Mouse (Mus musculus): ENCODE data around the gene Dcaf1. TPM values are rescaled to one million over a fixed set of nuclear protein-coding genes. Genes with fewer than 3 reads are reported as not detected.

The Dcaf1 gene
- total and polyA plus RNA-seq, 3 experiments, result 9.8 to 27.9 (median 27.3) TPM

DNA sequence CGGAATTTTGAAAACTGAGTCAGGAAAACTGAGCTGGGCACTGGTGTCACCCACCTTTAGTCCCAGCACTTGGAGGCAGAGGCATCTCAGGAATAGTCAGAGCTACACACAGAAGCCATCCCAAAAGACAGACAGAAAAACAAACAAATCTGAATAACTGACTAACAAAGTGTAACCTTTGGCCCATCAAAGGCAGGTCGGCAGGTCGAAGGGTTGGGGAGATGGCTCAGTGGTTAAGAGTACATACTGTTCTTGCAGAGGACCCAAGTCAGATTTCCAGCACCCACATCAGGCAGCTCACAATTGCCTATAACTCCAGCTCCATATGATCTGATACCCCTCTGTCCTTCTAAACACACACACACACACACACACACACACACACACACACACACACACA is 36.5 kb upstream of the Dcaf1 start:
- DNase-seq, result no peak
- H3K79me2 ChIP-seq (replicated peaks; ENCODE audit: control insufficient read depth, insufficient read depth, low read length), result peaks cover 7% of the 10 kb centered on the region
- intact Hi-C loops (cut with DNase I), result no loop called here
- H3K36me3 ChIP-seq (ENCODE audit: control insufficient read depth, insufficient read depth, low read length), result no peaks in the 10 kb centered on the region
- TF ChIP-seq EP300 (IDR thresholded peaks at IDR 0.05; ENCODE audit: insufficient read depth, low read depth, low read length) (no peak), CTCF (IDR thresholded peaks at IDR 0.05) (no peak), POLR2A (IDR thresholded peaks at IDR 0.05; ENCODE audit: insufficient read depth, low read depth, low read length) (no peak)
- no peak overlapping the region for H3K9ac ChIP-seq (ENCODE audit: low read depth, low read length)
- no peak overlapping the region for H3K4me3 ChIP-seq
- no peaks in the 10 kb centered on the region for H3K27me3 ChIP-seq (ENCODE audit: control insufficient read depth, insufficient read depth, low read length)
- WGBS, result 79% methylated on average over 3 of the region's 3 CpGs
- no peak overlapping the region for H3K27ac ChIP-seq
- peaks cover 7% of the 10 kb centered on the region for H3K4me1 ChIP-seq (ENCODE audit: control insufficient read depth, insufficient read depth, low read length)

DNA sequence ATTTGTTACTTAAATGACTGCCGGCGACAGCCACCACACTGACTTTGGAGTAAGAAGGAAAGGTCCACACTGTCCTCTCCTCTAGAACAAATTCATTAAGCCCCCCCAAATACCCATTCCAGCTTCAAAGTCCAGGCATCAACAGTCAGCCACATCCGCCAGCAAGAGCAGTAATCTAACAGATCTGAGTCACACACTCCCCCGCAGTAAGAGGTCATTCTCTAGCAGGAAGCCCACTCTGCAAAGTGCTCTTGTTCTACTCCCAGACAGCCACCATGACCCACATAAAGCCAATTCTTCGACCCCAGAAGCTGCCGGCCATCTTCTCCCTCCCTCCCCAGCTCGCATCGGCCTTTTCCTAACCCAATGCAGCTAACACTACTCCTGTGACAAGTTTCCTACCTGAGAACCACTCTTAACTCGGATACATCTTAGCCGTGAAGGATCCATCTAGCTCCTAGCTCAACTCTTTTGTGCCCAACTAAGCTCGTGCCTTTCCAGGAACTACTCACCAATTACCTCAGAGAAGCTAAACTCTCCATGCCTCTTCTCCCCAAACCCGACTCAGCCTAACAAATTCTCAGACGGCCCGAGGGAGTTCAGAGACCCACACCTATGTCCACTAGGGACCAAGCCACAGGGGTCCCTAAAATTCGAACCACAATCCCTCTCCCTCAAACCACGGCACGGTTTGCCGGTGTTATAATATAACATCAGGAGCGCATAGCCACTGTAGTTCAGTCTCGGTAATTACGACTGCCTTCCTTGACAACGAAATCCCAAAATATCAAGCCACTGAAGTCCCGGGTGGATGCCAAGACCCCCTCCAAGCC is 33.5 kb upstream of the Dcaf1 start:
- whole genome bisulfite sequencing, result 4% methylated on average over 23 of the region's 23 CpGs
- peak overlapping the region; percentile 98 for H3K9ac ChIP-seq (ENCODE audit: low read depth, low read length)
- H3K27me3 ChIP-seq (ENCODE audit: control insufficient read depth, insufficient read depth, low read length), result no peaks in the 10 kb centered on the region
- intact Hi-C loops (cut with DNase I), result no loop called here
- H3K36me3 ChIP-seq (ENCODE audit: control insufficient read depth, insufficient read depth, low read length), result no peaks in the 10 kb centered on the region
- peak in 1 of 2 experiments; percentile 8 for DNase-seq
- H3K4me1 ChIP-seq (ENCODE audit: control insufficient read depth, insufficient read depth, low read length), result peaks cover 6% of the 10 kb centered on the region
- TF ChIP-seq EP300 (IDR thresholded peaks at IDR 0.05; ENCODE audit: insufficient read depth, low read depth, low read length) (no peak), CTCF (IDR thresholded peaks at IDR 0.05) (no peak), POLR2A (IDR thresholded peaks at IDR 0.05; ENCODE audit: insufficient read depth, low read depth, low read length) (no peak)
- H3K4me3 ChIP-seq, result peak overlapping the region; percentile 100
- peaks cover 6% of the 10 kb centered on the region for H3K79me2 ChIP-seq (replicated peaks; ENCODE audit: control insufficient read depth, insufficient read depth, low read length)
- H3K27ac ChIP-seq, result peak overlapping the region; percentile 95

DNA sequence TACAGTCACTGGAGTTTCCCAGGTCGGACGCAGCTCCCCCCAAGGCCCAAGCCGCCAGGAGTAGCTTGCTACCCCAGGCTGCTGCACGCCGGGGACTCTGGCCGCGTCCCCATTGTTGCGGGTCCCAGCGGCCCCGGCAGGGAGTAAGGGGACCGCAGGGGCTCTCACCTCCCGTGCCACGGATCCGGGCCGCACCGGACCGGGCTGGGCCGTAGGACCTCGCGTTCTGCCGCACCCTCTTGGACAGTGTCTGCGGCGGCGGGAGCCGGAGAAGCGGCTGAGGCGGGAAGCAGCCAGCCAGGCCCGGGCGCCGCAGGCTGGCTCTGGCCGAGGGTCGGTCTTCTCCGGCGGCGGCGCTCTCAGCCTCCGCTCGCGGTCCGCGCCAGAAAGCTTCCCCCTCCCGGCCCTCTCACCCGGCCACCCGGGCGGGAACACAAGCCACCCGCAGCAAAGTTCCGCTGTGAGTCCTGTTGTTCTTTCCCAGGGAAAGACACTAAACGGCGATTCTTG is 32.8 kb upstream of the Dcaf1 start, which contains the start of gene Rad54l2:
TSS of gene Rad54l2 (minus strand) at position 383 of the 510 bp plus-strand sequence.
- peak within 1 kb of the TSS; percentile 98 for H3K9ac ChIP-seq (ENCODE audit: low read depth, low read length)
- peak within 1 kb of the TSS; percentile 100 for H3K4me3 ChIP-seq
- no peaks in the 10 kb centered on the region for H3K27me3 ChIP-seq (ENCODE audit: control insufficient read depth, insufficient read depth, low read length)
- peak within 1 kb of the TSS; percentile 95 for H3K27ac ChIP-seq
- H3K4me1 ChIP-seq (ENCODE audit: control insufficient read depth, insufficient read depth, low read length), result peaks cover 3% of the 10 kb centered on the region
- H3K79me2 ChIP-seq (replicated peaks; ENCODE audit: control insufficient read depth, insufficient read depth, low read length), result 0 out of 2 replicates have a peak, but pooled peaks cover 2% of the 10 kb centered on the region
- intact Hi-C loops (cut with DNase I), result loop anchor here (1.0 kb wide), 1 partner anchor 32 kb away; the partner anchor contains the start of gene Dcaf1
- DNase-seq, result peak; percentile 89 to 94
- under 1% methylated on average over 46 of the region's 49 CpGs for WGBS
- H3K36me3 ChIP-seq (ENCODE audit: control insufficient read depth, insufficient read depth, low read length), result no peaks in the 10 kb centered on the region
- TF ChIP-seq CTCF (IDR thresholded peaks at IDR 0.05) (peak; percentile 35), EP300 (IDR thresholded peaks at IDR 0.05; ENCODE audit: insufficient read depth, low read depth, low read length) (peak; percentile 37; the same call in 1 of the 2 replicates), POLR2A (IDR thresholded peaks at IDR 0.05; ENCODE audit: insufficient read depth, low read depth, low read length) (no peak; the same call in 1 of the 2 replicates)

DNA sequence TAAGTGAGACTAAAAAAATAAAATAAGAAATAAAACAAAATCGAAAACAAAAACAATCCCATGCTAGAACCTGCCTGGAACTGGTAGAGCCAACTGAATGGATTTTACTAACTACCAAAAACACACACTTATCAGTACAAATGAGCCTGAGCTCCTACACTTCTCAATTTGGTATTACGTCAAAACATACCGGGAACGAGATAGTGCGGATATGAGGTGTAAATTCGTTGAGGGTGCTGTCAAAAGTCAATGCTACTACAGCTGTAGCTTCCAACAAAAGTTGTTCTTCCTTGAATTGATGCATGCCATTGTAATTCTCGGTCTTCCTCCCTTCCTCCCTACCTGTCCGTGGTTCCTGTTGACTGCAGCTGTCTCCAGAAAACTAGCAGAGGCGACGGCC is 32.3 kb upstream of the Dcaf1 start:
- TF ChIP-seq POLR2A (IDR thresholded peaks at IDR 0.05; ENCODE audit: insufficient read depth, low read depth, low read length), result no peak
- no peak for TF ChIP-seq CTCF (IDR thresholded peaks at IDR 0.05)
- no peak for TF ChIP-seq EP300 (IDR thresholded peaks at IDR 0.05; ENCODE audit: insufficient read depth, low read depth, low read length)
- Histone ChIP-seq H3K36me3 (ENCODE audit: control insufficient read depth, insufficient read depth, low read length) (no peaks in the 10 kb centered on the region), H3K4me3 (peak overlapping the region; percentile 100), H3K9ac (ENCODE audit: low read depth, low read length) (peak overlapping the region; percentile 98), H3K27me3 (ENCODE audit: control insufficient read depth, insufficient read depth, low read length) (no peaks in the 10 kb centered on the region), H3K4me1 (ENCODE audit: control insufficient read depth, insufficient read depth, low read length) (peaks cover 3% of the 10 kb centered on the region), H3K79me2 (replicated peaks; ENCODE audit: control insufficient read depth, insufficient read depth, low read length) (0 out of 2 replicates have a peak, but pooled peaks cover 2% of the 10 kb centered on the region), H3K27ac (peak overlapping the region; percentile 95)
- intact Hi-C loops (cut with DNase I), result loop anchor here (1.0 kb wide), 1 partner anchor 32 kb away; the partner anchor contains the start of gene Dcaf1
- no peak for DNase-seq
- WGBS, result 7% methylated on average over 10 of the region's 10 CpGs

DNA sequence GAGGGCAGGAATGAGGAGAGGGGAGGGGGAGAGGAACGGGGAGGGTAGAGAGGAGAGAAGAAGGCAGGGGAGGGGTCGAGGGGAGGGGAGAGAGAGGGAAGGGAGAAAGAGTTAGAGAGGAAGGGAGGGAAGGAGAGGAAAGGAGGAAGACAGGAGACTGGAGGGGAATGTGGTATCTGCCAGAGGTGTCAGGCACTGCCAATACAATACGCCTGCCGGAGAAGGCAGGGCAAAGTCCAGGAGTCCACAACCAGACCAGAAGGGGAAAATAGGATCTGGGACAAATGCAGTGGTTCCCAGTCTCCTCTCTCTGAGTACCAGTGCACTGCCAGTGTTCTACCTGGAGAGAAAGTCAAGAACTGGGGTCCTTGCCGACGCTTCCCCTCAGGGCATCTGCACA is 30.8 kb upstream of the Dcaf1 start:
- Histone ChIP-seq H3K27me3 (ENCODE audit: control insufficient read depth, insufficient read depth, low read length) (no peaks in the 10 kb centered on the region), H3K9ac (ENCODE audit: low read depth, low read length) (no peak overlapping the region), H3K4me3 (no peak overlapping the region), H3K27ac (no peak overlapping the region), H3K79me2 (replicated peaks; ENCODE audit: control insufficient read depth, insufficient read depth, low read length) (0 out of 2 replicates have a peak, but pooled peaks cover 2% of the 10 kb centered on the region), H3K36me3 (ENCODE audit: control insufficient read depth, insufficient read depth, low read length) (no peaks in the 10 kb centered on the region), H3K4me1 (ENCODE audit: control insufficient read depth, insufficient read depth, low read length) (peaks cover 3% of the 10 kb centered on the region; the same call in 1 of the 2 replicates)
- intact Hi-C loops (cut with DNase I), result no loop called here
- no peak for TF ChIP-seq EP300 (IDR thresholded peaks at IDR 0.05; ENCODE audit: insufficient read depth, low read depth, low read length)
- TF ChIP-seq POLR2A (IDR thresholded peaks at IDR 0.05; ENCODE audit: insufficient read depth, low read depth, low read length), result no peak
- no peak for TF ChIP-seq CTCF (IDR thresholded peaks at IDR 0.05)
- WGBS, result 68% methylated on average over 6 of the region's 6 CpGs
- DNase-seq, result no peak

Data from heart, adult 2 months (tissue).